Mouse (Mus musculus): ENCODE data around the gene Prkar2a.

Gene Prkar2a

GRCm38 (mm10) chr9:108798508-108799075 lies 109.5 kb downstream of the Prkar2a start:
- no peak for DNase-seq

GRCm38 (mm10) chr9:108799564-108799963 lies 110.5 kb downstream of the Prkar2a start:
- no peak for DNase-seq
